Mouse (Mus musculus) heart, adult 2 months (tissue): ENCODE results near the gene Gzmb.

Experiments used
- CTCF ChIP-seq: fragments of 200-600 bp; IDR thresholded peaks from 2 replicates; pipeline ENCODE4 v1.8.1; 2022; ENCODE audit warnings: antibody characterized with exemption, mild to moderate bottlenecking, moderate library complexity
- POLR2A ChIP-seq: fragments of 200-500 bp; IDR thresholded peaks from 2 replicates; pipeline ENCODE4 v1.6.1; 2011; ENCODE audit warnings: mild to moderate bottlenecking, low read depth, low read length, control low read depth; ENCODE audit not compliant: insufficient read depth

DNA sequence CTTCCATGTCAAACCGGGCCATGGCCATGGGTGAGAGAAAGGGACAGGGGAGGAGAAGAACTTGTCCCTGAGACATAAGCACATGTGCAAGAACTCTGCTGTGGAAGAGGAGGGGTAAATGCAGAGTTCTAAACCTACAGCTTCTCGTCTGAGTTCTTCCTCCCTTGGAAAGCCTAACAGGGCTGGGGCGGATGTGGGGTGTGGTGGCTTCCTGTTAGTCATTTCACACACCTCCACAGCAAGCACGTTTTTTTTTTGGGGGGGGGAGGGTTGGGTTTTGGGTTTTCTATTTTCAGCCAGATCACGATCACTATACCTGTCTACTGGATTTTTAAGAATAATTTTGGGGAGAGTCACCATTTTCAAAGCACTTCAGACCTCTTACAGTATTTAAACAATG is 34.7 kb upstream of the Gzmb start:
- no peak for TF ChIP-seq CTCF
- no peak for TF ChIP-seq POLR2A
